Mouse (Mus musculus): ENCODE measurements around the gene Isg20. TPM values are rescaled to one million over a fixed set of nuclear protein-coding genes. Genes with fewer than 3 reads are reported as not detected.

Gene Isg20
- total and polyA plus RNA-seq, 3 experiments = 63.1 to 240 (median 105) TPM

DNA sequence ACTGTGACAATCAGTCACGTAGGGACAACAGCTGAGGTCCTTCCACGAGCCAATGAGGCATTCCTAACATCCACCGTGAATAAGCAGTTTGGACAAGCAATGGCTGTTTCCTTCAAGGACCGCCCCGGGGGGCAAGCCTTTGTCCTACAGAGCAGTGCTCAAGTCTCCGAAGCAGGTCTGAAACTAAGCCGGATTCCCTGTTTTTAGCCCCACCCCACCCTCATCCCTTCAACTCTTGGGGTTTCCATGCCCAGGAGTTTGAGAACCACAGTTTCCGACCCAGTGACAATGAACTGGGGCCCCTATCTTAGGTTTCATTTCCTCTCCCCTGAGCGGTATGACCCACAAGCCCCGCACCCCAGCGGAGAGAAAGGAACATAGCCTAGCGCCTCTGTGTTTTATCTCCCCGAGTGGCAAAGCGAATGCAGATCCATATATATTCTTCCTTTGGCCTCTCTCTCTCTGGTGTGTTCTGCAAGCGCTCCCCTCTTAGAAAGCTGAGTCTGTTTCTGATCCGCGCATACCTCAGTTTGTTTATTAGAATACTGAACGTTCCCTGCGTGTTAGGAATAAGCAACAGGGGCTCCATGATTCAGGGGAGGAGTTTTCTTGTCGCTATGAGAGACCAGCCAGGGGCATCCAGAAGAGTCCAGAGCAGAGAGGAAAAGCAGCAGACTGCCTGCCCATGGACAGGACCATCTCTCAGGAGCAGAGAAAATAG is 811 bp upstream of the Isg20 start (continued):
- TF ChIP-seq E2F4 (IDR thresholded peaks at IDR 0.05; ENCODE audit: borderline replicate concordance, low read depth, low read length) (no peak), MYB (IDR thresholded peaks at IDR 0.05; ENCODE audit: low read depth, low read length) (no peak), KAT2A (conservative IDR thresholded peaks at IDR 0.05; ENCODE audit: low read depth, low read length) (no peak), POLR2A (IDR thresholded peaks at IDR 0.05; ENCODE audit: control insufficient read depth in 1 of 2, insufficient read depth in 1 of 2, low read depth in 1 of 2, low read length in 2 of 2, poor library complexity in 1 of 2) (no peak; a peak in 1 of 4 replicates), TCF12 (IDR thresholded peaks at IDR 0.05; ENCODE audit: low read depth, low read length) (peak; percentile 56), JUND (IDR thresholded peaks at IDR 0.05; ENCODE audit: low read depth, low read length) (no peak), BHLHE40 (IDR thresholded peaks at IDR 0.05; ENCODE audit: borderline replicate concordance, low read depth, low read length) (no peak), TAL1 (IDR thresholded peaks at IDR 0.05; ENCODE audit: low read length) (no peak), MAZ (IDR thresholded peaks at IDR 0.05; ENCODE audit: low read depth, low read length) (no peak), CHD1 (IDR thresholded peaks at IDR 0.05; ENCODE audit: low read depth, low read length) (0 out of 2 replicates have a peak, but pooled peaks have one; percentile 2)

GRCm38 (mm10) chr7:78913649-78914544 is 673 bp downstream of the Isg20 start:
- Histone ChIP-seq H3K4me1 (ENCODE audit: control insufficient read depth in 1 of 2, insufficient read depth in 2 of 2, low read length in 2 of 2) (peaks cover 5 to 34% of the 10 kb centered on the region in 2 experiments), H3K9ac (ENCODE audit: control insufficient read depth, low read depth, low read length, poor library complexity, severe bottlenecking) (peak overlapping the region; percentile 62), H3K79me2 (ENCODE audit: control insufficient read depth, insufficient read depth, low read length, poor library complexity) (peaks cover 11% of the 10 kb centered on the region), H3K36me3 (ENCODE audit: control insufficient read depth in 1 of 2, insufficient read depth in 2 of 2, low read length in 2 of 2) (peaks cover 0 to 27% of the 10 kb centered on the region in 2 experiments; a peak in 3 of 4 replicates), H3K27me3 (ENCODE audit: control insufficient read depth in 1 of 2, insufficient read depth in 2 of 2, low read length in 2 of 2) (no peaks in the 10 kb centered on the region), H3K9me3 (replicated peaks; ENCODE audit: insufficient read depth, low read length) (no peaks in the 10 kb centered on the region), H3K27ac (ENCODE audit: control insufficient read depth, low read depth, low read length) (peak overlapping the region; percentile 86), H3K4me3 (ENCODE audit: control insufficient read depth in 1 of 2, insufficient read depth in 1 of 2, low read depth in 2 of 2, low read length in 2 of 2) (peak overlapping the region; percentile 64 to 91)
- TF ChIP-seq MAFK (IDR thresholded peaks at IDR 0.05; ENCODE audit: borderline replicate concordance, low read depth, low read length) (no peak), SIN3A (IDR thresholded peaks at IDR 0.05; ENCODE audit: low read length) (peak; percentile 71), GATA1 (IDR thresholded peaks at IDR 0.05; ENCODE audit: low read depth, low read length) (peak; percentile 52; the same call in 1 of the 2 replicates), POLR2A (IDR thresholded peaks at IDR 0.05; ENCODE audit: control insufficient read depth in 1 of 2, insufficient read depth in 1 of 2, low read depth in 1 of 2, low read length in 2 of 2, poor library complexity in 1 of 2) (peak in 1 of 2 experiments; percentile 47; a peak in 1 of 4 replicates), TCF12 (IDR thresholded peaks at IDR 0.05; ENCODE audit: low read depth, low read length) (peak; percentile 78), TAL1 (IDR thresholded peaks at IDR 0.05; ENCODE audit: low read length) (peak; percentile 90), HCFC1 (IDR thresholded peaks at IDR 0.05; ENCODE audit: low read depth, low read length) (0 out of 2 replicates have a peak, but pooled peaks have one; percentile 11), RCOR1 (IDR thresholded peaks at IDR 0.05; ENCODE audit: low read depth, low read length) (peak; percentile 5; the same call in 1 of the 2 replicates), POLR2AphosphoS5 (IDR thresholded peaks at IDR 0.05; ENCODE audit: borderline replicate concordance, low read depth, low read length) (no peak), JUND (IDR thresholded peaks at IDR 0.05; ENCODE audit: low read depth, low read length) (0 out of 2 replicates have a peak, but pooled peaks have one; percentile 62), EP300 (IDR thresholded peaks at IDR 0.05; ENCODE audit: low read depth in 1 of 2, low read length in 2 of 2) (peak; percentile 72 to 82), ETS1 (IDR thresholded peaks at IDR 0.05; ENCODE audit: low read depth, low read length) (peak; percentile 87), MAX (IDR thresholded peaks at IDR 0.05; ENCODE audit: low read length) (peak; percentile 38; the same call in 1 of the 2 replicates), MAZ (IDR thresholded peaks at IDR 0.05; ENCODE audit: low read depth, low read length) (peak; percentile 84), MYB (IDR thresholded peaks at IDR 0.05; ENCODE audit: low read depth, low read length) (peak; percentile 51; the same call in 1 of the 2 replicates), RAD21 (IDR thresholded peaks at IDR 0.05; ENCODE audit: low read depth, low read length) (no peak), BHLHE40 (IDR thresholded peaks at IDR 0.05; ENCODE audit: borderline replicate concordance, low read depth, low read length) (no peak), MXI1 (IDR thresholded peaks at IDR 0.05; ENCODE audit: low read depth, low read length) (peak; percentile 36; the same call in 1 of the 2 replicates)
- DNase-seq (ENCODE audit: low read depth, low spot score) = peak; percentile 88
